Mouse (Mus musculus): ENCODE measurements around the gene Crabp1.

- TF ChIP-seq GATA1 (IDR thresholded peaks at IDR 0.05; ENCODE audit: borderline replicate concordance, low read length) (no peak), FLI1 (IDR thresholded peaks at IDR 0.05; ENCODE audit: low read length) (no peak)
These were observed 48.8 kb upstream of the Crabp1 start for GRCm38 (mm10) chr9:54715776-54716175.

Data from megakaryocyte, embryonic 14.5 days (primary cell).